In genomic region chr10:20669467-20669866, GRCm38 (mm10) we compare ENCODE assay signal across 13 mouse cellular contexts. TPM values are rescaled to one million over a fixed set of nuclear protein-coding genes. Genes with fewer than 3 reads are reported as not detected.
DNase-seq lines count a peak whose midpoint lies in the region; ATAC-seq and TF ChIP-seq lines count a peak whose summit lies in the region.
"Had no signal": no experiment of that assay in that cellular context is flagged by ENCODE, and none has a peak within 500 bp of the region (broad histone marks: within the 10 kb centered on the region; RNA-seq: fewer than 3 reads in every experiment).

No protein-coding gene starts in this region.

- no peak for TF ChIP-seq CTCF in lung, embryonic 14.5 days (IDR thresholded peaks at IDR 0.05; ENCODE audit: low read depth)
- no peak for TF ChIP-seq CTCF in heart, adult 2 months (IDR thresholded peaks at IDR 0.05)

- no peaks in the 10 kb centered on the region for H3K27me3 ChIP-seq in lung, embryonic 14.5 days (ENCODE audit: insufficient read depth, low read length)
- no peaks in the 10 kb centered on the region for H3K27me3 ChIP-seq in embryonic facial prominence, embryonic 11.5 days (ENCODE audit: control insufficient read depth, insufficient read depth, low read length)
- H3K27me3 ChIP-seq in forebrain, embryonic 13.5 days: no peaks in the 10 kb centered on the region
- H3K27me3 ChIP-seq in midbrain, embryonic 14.5 days (ENCODE audit: control insufficient read depth, insufficient read depth, low read length): no peaks in the 10 kb centered on the region
- H3K27me3 ChIP-seq in heart, adult 2 months (ENCODE audit: control insufficient read depth, insufficient read depth, low read length): no peaks in the 10 kb centered on the region
- H3K27me3 ChIP-seq: liver, embryonic 13.5 days had no signal

- peak; percentile 76 for ATAC-seq in lung, embryonic 14.5 days (ENCODE audit: insufficient read depth)
- 0 out of 2 replicates have a peak, but pooled peaks have one; percentile 56 for ATAC-seq in embryonic facial prominence, embryonic 11.5 days (replicated peaks; ENCODE audit: insufficient number of reproducible peaks, low FRiP score, low TSS enrichment, low read depth)
- ATAC-seq in forebrain, embryonic 13.5 days: peak; percentile 82
- no peak for ATAC-seq in midbrain, embryonic 14.5 days (ENCODE audit: low FRiP score, low TSS enrichment)
- ATAC-seq: inflammation-experienced regulatory T-cells, adult 6 months had no signal

- no peak overlapping the region for H3K9ac ChIP-seq in lung, embryonic 14.5 days
- no peak overlapping the region for H3K9ac ChIP-seq in embryonic facial prominence, embryonic 11.5 days (replicated peaks; ENCODE audit: low read length)
- no peak overlapping the region for H3K9ac ChIP-seq in forebrain, embryonic 13.5 days
- no peak overlapping the region for H3K9ac ChIP-seq in midbrain, embryonic 14.5 days (replicated peaks; ENCODE audit: low read length)
- H3K9ac ChIP-seq in heart, adult 2 months (ENCODE audit: low read depth, low read length): no peak overlapping the region
- H3K9ac ChIP-seq: liver, embryonic 13.5 days had no signal

- 59% methylated on average over 10 of the region's 10 CpGs for WGBS in lung, embryonic 14.5 days
- 53% methylated on average over 10 of the region's 10 CpGs for WGBS in embryonic facial prominence, embryonic 11.5 days
- WGBS in forebrain, embryonic 13.5 days: 52% methylated on average over 10 of the region's 10 CpGs
- 71% methylated on average over 10 of the region's 10 CpGs for WGBS in midbrain, embryonic 14.5 days
- WGBS in heart, adult 2 months: 96% methylated on average over 10 of the region's 10 CpGs

- TF ChIP-seq EP300 in heart, adult 2 months (IDR thresholded peaks at IDR 0.05; ENCODE audit: insufficient read depth, low read depth, low read length): no peak

- TF ChIP-seq POLR2A in heart, adult 2 months (IDR thresholded peaks at IDR 0.05; ENCODE audit: insufficient read depth, low read depth, low read length): no peak

- intact Hi-C loops in heart, adult 2 months (cut with DNase I): no loop called here

- H3K4me2 ChIP-seq in lung, embryonic 14.5 days: no peak overlapping the region
- H3K4me2 ChIP-seq in embryonic facial prominence, embryonic 11.5 days (ENCODE audit: low read depth, low read length): no peak overlapping the region
- no peak overlapping the region for H3K4me2 ChIP-seq in forebrain, embryonic 13.5 days
- H3K4me2 ChIP-seq in midbrain, embryonic 14.5 days (ENCODE audit: low read length): no peak overlapping the region
- H3K4me2 ChIP-seq: liver, embryonic 13.5 days had no signal

- H3K79me2 ChIP-seq in heart, adult 2 months (replicated peaks; ENCODE audit: control insufficient read depth, insufficient read depth, low read length): no peaks in the 10 kb centered on the region

- H3K27ac ChIP-seq in lung, embryonic 14.5 days (ENCODE audit: low read depth): peak overlapping the region; percentile 76
- no peak overlapping the region for H3K27ac ChIP-seq in embryonic facial prominence, embryonic 11.5 days (replicated peaks; ENCODE audit: low read depth, low read length)
- no peak overlapping the region for H3K27ac ChIP-seq in forebrain, embryonic 13.5 days
- peak overlapping the region; percentile 41; the same call in 1 of the 2 replicates for H3K27ac ChIP-seq in midbrain, embryonic 14.5 days (replicated peaks; ENCODE audit: low read depth, low read length)
- no peak overlapping the region for H3K27ac ChIP-seq in heart, adult 2 months
- H3K27ac ChIP-seq: heart, embryonic 10.5 days; liver, embryonic 13.5 days had no signal

- no peaks in the 10 kb centered on the region for H3K36me3 ChIP-seq in lung, embryonic 14.5 days (ENCODE audit: insufficient read depth)
- H3K36me3 ChIP-seq in embryonic facial prominence, embryonic 11.5 days (replicated peaks; ENCODE audit: control insufficient read depth, insufficient read depth, low read depth, low read length): no peaks in the 10 kb centered on the region
- H3K36me3 ChIP-seq in forebrain, embryonic 13.5 days (ENCODE audit: poor library complexity, severe bottlenecking): no peaks in the 10 kb centered on the region
- H3K36me3 ChIP-seq in midbrain, embryonic 14.5 days (ENCODE audit: control insufficient read depth, insufficient read depth, low read length): no peaks in the 10 kb centered on the region
- no peaks in the 10 kb centered on the region for H3K36me3 ChIP-seq in heart, adult 2 months (ENCODE audit: control insufficient read depth, insufficient read depth, low read length)
- H3K36me3 ChIP-seq: heart, embryonic 10.5 days; liver, embryonic 13.5 days had no signal

- no peak overlapping the region for H3K4me3 ChIP-seq in lung, embryonic 14.5 days (ENCODE audit: low read depth, low read length)
- H3K4me3 ChIP-seq in embryonic facial prominence, embryonic 11.5 days (ENCODE audit: low read depth, low read length): no peak overlapping the region
- no peak overlapping the region for H3K4me3 ChIP-seq in forebrain, embryonic 13.5 days
- H3K4me3 ChIP-seq in midbrain, embryonic 14.5 days (replicated peaks; ENCODE audit: low read depth, low read length): no peak overlapping the region
- H3K4me3 ChIP-seq in heart, adult 2 months: no peak overlapping the region
- H3K4me3 ChIP-seq: heart, embryonic 10.5 days; liver, embryonic 13.5 days had no signal

- peak; percentile 53 for DNase-seq in lung, embryonic 14.5 days
- no peak for DNase-seq in lung, adult 18-20 months
- peak; percentile 49 for DNase-seq in embryonic facial prominence, embryonic 11.5 days (ENCODE audit: low spot score)
- DNase-seq in midbrain, embryonic 14.5 days: peak; percentile 40
- no peak for DNase-seq in cerebellum, postnatal 25 days
- no peak for DNase-seq in heart, adult 2 months
- DNase-seq: adrenal gland, postnatal 36 days; cerebellum, adult 11-12 months; kidney, postnatal 10 days; liver, embryonic 13.5 days had no signal

- H3K9me3 ChIP-seq in lung, embryonic 14.5 days (ENCODE audit: low read depth, low read length): no peaks in the 10 kb centered on the region
- no peaks in the 10 kb centered on the region for H3K9me3 ChIP-seq in embryonic facial prominence, embryonic 11.5 days (replicated peaks; ENCODE audit: control insufficient read depth, low read length)
- H3K9me3 ChIP-seq in forebrain, embryonic 13.5 days (replicated peaks): no peaks in the 10 kb centered on the region
- no peaks in the 10 kb centered on the region for H3K9me3 ChIP-seq in midbrain, embryonic 14.5 days (ENCODE audit: control insufficient read depth, low read length)
- H3K9me3 ChIP-seq: heart, embryonic 10.5 days; liver, embryonic 13.5 days had no signal

- peaks cover 9% of the 10 kb centered on the region; the same call in 1 of the 2 replicates for H3K4me1 ChIP-seq in lung, embryonic 14.5 days (ENCODE audit: insufficient read depth)
- H3K4me1 ChIP-seq in embryonic facial prominence, embryonic 11.5 days (ENCODE audit: control insufficient read depth, insufficient read depth, low read length): no peaks in the 10 kb centered on the region
- H3K4me1 ChIP-seq in forebrain, embryonic 13.5 days: peaks cover 8% of the 10 kb centered on the region
- peaks cover 7% of the 10 kb centered on the region; the same call in 1 of the 2 replicates for H3K4me1 ChIP-seq in midbrain, embryonic 14.5 days (ENCODE audit: control insufficient read depth, insufficient read depth, low read length)
- peaks cover 3% of the 10 kb centered on the region for H3K4me1 ChIP-seq in heart, adult 2 months (ENCODE audit: control insufficient read depth, insufficient read depth, low read length)
- H3K4me1 ChIP-seq: liver, embryonic 13.5 days had no signal

RNA-seq across cellular contexts. Expression of gene Pde7b, which starts 55.4 kb away (rescaled TPM):
- 3.3 TPM in 2 replicates for polyA plus RNA-seq in lung, embryonic 14.5 days (2014; fragmentation: Nextera tagmentation; extraction: Ambion mirVana)
- 4.3 and 5.5 TPM in 2 replicates for polyA plus RNA-seq in embryonic facial prominence, embryonic 11.5 days (2014; fragmentation: Nextera tagmentation; extraction: Ambion mirVana)
- 1.8 and 2.6 TPM in 2 replicates for polyA plus RNA-seq in forebrain, embryonic 13.5 days (2015; fragmentation: Nextera tagmentation; extraction: Ambion mirVana)
- 1.9 and 2.0 TPM in 2 replicates for polyA plus RNA-seq in midbrain, embryonic 14.5 days (2014; fragmentation: Nextera tagmentation; extraction: Ambion mirVana)
- total RNA-seq in heart, adult 2 months (2021): 10 to 100 TPM; 53.1 to 57.0 TPM
- polyA plus RNA-seq in heart, adult 2 months (2012; rRNA removed): 11.7 and 23.0 TPM in 2 replicates

Comparison
In these comparisons a context has a peak if more than half of its experiments do, and no peak if none do; other contexts are left out.
1. DNase-seq: peak in lung, embryonic 14.5 days (single experiment), embryonic facial prominence, embryonic 11.5 days (single experiment) and midbrain, embryonic 14.5 days (single experiment); none in lung, adult 18-20 months (0 of 2), cerebellum, postnatal 25 days (0 of 2) and heart, adult 2 months (0 of 2).
2. H3K27ac ChIP-seq: peak in lung, embryonic 14.5 days (single experiment) and midbrain, embryonic 14.5 days (single experiment); none in embryonic facial prominence, embryonic 11.5 days (single experiment), forebrain, embryonic 13.5 days (single experiment) and heart, adult 2 months (single experiment).